Mouse (Mus musculus) megakaryocyte, embryonic 14.5 days (primary cell): ENCODE data around the gene Lcorl. TPM values are rescaled to one million over a fixed set of nuclear protein-coding genes. Genes with fewer than 3 reads are reported as not detected.
A peak's percentile ranks its signal among the peaks of the same experiment; 100 is the strongest.

Source experiments
- H3K27me3 ChIP-seq: replicated peaks from 2 replicates; pipeline ENCODE3; 2012; ENCODE audit warnings: inconsistent platforms
- H3K36me3 ChIP-seq: replicated peaks from 2 replicates; pipeline ENCODE3; 2012; ENCODE audit warnings: low read length, inconsistent platforms, mixed read lengths
- H3K4me1 ChIP-seq: 2 replicates; pipeline ENCODE4 v1.6.1; 2012; ENCODE audit warnings: inconsistent platforms
- H3K4me3 ChIP-seq: replicated peaks from 2 replicates; pipeline ENCODE3; 2012; ENCODE audit warnings: moderate library complexity, mild to moderate bottlenecking, inconsistent platforms
- H3K9me3 ChIP-seq: 2 replicates; pipeline ENCODE4 v1.6.1; 2012; ENCODE audit warnings: inconsistent platforms
- FLI1 ChIP-seq: IDR thresholded peaks from 2 replicates; pipeline ENCODE4 v1.6.1; 2012; ENCODE audit warnings: low read length, inconsistent platforms, mixed read lengths
- GATA1 ChIP-seq: IDR thresholded peaks from 3 replicates; pipeline ENCODE4 v1.6.1; 2012; ENCODE audit warnings: mixed read lengths, low read length, inconsistent platforms, borderline replicate concordance
- polyA plus RNA-seq: library from polyadenylated mRNA; stranded (reverse); fragments of >175 nt; gene quantifications from 2 replicates; pipeline ENCODE4 v1.2.3, GENCODE M21; 2012; ENCODE audit warnings: low replicate concordance; ENCODE audit not compliant: insufficient read depth

Lcorl gene
- 0.73 and 6.0 TPM in 2 replicates for polyA plus RNA-seq

DNA sequence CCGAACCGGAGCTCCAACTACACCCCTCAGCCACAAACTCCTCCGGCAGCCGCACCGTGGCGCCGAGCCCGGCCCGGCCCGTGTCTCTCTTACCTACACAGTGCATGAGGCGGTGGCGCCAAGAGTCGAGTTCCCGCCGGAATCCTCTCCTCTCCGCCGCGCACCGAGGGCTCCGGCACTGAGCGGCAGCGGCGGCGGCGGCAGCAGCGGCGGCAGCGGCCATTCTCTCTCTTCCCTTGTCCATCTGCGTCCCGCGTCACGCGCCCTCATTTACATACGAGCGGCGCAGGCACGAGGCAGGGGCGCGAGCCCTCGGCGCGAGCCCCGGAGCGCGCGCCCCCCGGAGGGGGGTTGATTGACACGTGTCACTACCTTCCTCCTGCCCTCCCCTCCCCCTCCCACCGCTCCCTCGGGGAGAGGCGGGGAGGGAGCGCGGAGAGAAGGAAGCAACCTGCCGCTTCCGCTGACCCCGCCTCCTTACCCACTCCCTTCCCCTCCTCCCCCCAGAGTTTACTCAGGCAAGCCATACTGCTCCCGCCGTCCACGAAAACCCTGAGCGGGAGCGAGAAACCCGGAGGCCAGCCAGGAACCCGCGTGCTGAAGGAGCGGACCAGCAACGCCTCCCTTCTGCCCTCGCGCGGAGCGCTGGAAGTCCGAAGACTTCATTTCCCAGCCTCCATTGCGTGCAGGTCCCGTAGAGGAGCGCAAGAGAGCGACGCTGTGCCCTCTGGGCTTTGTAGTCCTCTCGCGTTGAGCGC lies at the start of gene Lcorl:
Lcorl (minus strand) TSS at position 362 of the 758 bp plus-strand sequence.
- H3K4me3 ChIP-seq, result peak within 1 kb of the TSS; percentile 98
- H3K9me3 ChIP-seq, result no peaks in the 10 kb centered on the region
- TF ChIP-seq FLI1, result no peak
- no peak for TF ChIP-seq GATA1
- no peaks in the 10 kb centered on the region for H3K27me3 ChIP-seq
- H3K4me1 ChIP-seq, result peaks cover 14% of the 10 kb centered on the region
- H3K36me3 ChIP-seq, result no peaks in the 10 kb centered on the region

DNA sequence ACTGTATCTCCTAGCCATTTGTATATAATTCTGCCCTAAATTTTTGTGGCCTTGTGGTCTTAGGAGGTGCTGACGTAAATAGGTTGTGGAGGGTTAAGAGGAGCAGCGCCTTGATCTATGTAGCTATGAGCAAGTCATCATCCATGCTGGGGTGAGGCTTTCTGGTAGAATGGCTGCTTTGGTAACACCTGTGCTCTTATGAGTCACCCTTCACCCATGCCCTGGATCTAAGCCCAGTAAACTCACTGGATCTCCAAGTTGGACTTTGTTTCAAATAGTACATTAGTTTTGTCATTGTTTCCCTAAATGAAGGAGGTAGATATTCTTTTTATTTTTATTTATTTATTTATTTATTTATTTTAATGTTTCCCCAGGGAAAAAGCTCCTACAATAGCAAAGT lies 47.3 kb upstream of the Lcorl start:
- TF ChIP-seq FLI1, result no peak
- TF ChIP-seq GATA1, result no peak
- Histone ChIP-seq H3K36me3 (no peaks in the 10 kb centered on the region), H3K4me1 (no peaks in the 10 kb centered on the region), H3K9me3 (no peaks in the 10 kb centered on the region), H3K27me3 (no peaks in the 10 kb centered on the region), H3K4me3 (no peak overlapping the region)

DNA sequence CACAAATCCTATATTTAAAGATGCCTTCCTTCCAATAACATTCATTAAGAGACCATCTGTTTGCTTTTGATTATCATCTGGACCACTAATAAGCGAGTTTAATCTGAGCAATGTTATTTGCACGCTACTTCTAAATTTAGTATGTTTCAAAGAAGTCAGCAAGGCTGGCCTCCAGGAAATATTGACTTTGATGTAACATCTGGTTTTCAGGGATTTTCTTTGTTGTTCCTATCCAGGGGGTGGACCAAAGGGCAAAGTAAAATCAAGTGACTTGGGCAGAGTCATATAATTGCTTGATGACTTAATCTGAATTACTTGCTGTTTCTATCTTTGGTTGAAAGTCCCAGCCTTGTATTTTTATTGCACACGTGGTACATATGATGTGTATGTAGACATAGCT lies 45.8 kb upstream of the Lcorl start:
- TF ChIP-seq GATA1 (no peak), FLI1 (no peak)

DNA sequence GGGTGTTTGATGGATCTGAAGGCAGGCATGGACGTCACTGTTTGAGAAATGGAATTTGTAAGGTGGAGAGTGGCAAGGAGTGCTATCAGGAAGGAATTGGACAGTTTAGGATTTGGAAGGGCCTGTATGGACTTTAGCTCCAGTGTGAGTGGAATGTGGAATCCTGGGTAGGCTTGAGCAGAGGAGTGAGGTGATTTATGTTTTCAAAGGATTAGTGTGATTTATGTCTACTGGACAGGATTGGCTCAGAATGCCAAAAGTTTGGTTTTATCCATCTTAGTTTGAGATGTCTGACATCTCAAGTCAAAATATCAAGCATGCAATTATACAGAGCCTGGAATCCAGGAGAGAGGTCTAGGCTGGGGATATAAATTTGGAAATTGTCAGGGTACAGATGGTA lies 37.9 kb upstream of the Lcorl start:
- Histone ChIP-seq H3K36me3 (no peaks in the 10 kb centered on the region), H3K4me3 (no peak overlapping the region), H3K27me3 (no peaks in the 10 kb centered on the region), H3K9me3 (no peaks in the 10 kb centered on the region), H3K4me1 (no peaks in the 10 kb centered on the region)
- TF ChIP-seq FLI1 (no peak), GATA1 (no peak)

More for the DNA sequence above, 45.8 kb upstream of the Lcorl start:
- no peaks in the 10 kb centered on the region for H3K4me1 ChIP-seq
- H3K9me3 ChIP-seq, result no peaks in the 10 kb centered on the region
- no peak overlapping the region for H3K4me3 ChIP-seq
- no peaks in the 10 kb centered on the region for H3K27me3 ChIP-seq
- no peaks in the 10 kb centered on the region for H3K36me3 ChIP-seq

DNA sequence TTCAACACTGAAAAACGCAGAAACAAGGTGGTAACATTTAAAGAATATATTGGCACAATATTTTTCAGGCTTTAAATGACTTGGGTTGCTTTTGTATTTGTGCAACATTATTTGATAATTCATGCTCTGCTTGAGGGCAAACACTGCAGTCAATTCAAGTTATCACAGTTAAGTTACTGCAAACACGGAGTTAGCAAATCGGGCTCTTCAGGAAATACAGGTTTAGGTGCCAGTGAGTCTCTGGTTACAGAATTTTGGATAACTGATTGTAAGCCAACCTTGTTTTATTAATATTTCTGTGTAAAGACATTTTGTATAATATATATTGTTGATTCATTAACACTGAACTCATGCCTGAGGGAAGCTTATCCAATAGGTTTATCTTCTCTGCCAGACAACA lies 36.3 kb upstream of the Lcorl start:
- Histone ChIP-seq H3K36me3 (no peaks in the 10 kb centered on the region), H3K4me1 (no peaks in the 10 kb centered on the region), H3K4me3 (no peak overlapping the region), H3K9me3 (no peaks in the 10 kb centered on the region), H3K27me3 (no peaks in the 10 kb centered on the region)
- no peak for TF ChIP-seq GATA1
- TF ChIP-seq FLI1, result no peak

DNA sequence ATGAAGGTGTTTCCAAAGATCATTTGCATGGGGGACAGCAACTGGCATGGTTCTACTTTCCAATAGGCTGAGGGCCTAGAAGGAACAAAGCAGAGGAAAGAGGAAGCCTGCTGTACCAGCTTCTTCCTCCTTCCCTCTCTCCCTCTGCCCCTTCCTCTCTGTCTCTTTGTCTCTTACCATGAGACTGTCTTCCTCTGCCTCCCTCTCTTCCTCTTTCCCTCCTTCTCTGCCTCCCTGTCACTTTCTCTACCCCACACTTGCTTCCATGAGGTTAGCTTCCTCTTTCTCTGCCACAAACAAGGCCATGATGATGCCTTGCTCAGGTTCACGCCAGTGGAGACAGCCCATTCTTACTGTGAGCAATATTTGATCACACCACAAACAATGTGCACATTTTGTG lies 18.9 kb upstream of the Lcorl start:
- Histone ChIP-seq H3K36me3 (no peaks in the 10 kb centered on the region), H3K9me3 (no peaks in the 10 kb centered on the region), H3K4me3 (no peak overlapping the region), H3K4me1 (peaks cover 4% of the 10 kb centered on the region; the same call in 1 of the 2 replicates), H3K27me3 (no peaks in the 10 kb centered on the region)
- TF ChIP-seq GATA1, result no peak
- TF ChIP-seq FLI1, result no peak

DNA sequence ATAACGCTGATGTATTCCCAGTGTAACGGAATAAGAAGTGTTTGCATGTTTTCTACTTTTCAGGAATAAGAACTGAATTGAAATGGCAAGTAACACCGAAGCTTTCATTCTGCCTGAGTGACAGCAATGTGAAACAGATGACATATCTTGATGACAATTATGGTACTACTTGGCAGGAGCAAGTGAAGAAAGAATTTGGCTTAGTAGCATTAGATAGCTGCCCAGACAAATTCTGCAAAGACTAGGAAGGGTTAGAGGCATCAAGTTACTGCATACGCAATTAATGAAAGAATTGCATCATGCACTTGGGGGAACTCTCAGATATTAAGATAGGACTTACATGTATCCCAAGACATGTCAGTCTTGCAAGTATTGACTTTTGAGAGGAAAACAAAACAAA lies 18.1 kb upstream of the Lcorl start:
- Histone ChIP-seq H3K4me1 (peaks cover 4% of the 10 kb centered on the region; the same call in 1 of the 2 replicates), H3K4me3 (no peak overlapping the region), H3K36me3 (no peaks in the 10 kb centered on the region), H3K9me3 (no peaks in the 10 kb centered on the region), H3K27me3 (no peaks in the 10 kb centered on the region)
- TF ChIP-seq FLI1, result no peak
- no peak for TF ChIP-seq GATA1

DNA sequence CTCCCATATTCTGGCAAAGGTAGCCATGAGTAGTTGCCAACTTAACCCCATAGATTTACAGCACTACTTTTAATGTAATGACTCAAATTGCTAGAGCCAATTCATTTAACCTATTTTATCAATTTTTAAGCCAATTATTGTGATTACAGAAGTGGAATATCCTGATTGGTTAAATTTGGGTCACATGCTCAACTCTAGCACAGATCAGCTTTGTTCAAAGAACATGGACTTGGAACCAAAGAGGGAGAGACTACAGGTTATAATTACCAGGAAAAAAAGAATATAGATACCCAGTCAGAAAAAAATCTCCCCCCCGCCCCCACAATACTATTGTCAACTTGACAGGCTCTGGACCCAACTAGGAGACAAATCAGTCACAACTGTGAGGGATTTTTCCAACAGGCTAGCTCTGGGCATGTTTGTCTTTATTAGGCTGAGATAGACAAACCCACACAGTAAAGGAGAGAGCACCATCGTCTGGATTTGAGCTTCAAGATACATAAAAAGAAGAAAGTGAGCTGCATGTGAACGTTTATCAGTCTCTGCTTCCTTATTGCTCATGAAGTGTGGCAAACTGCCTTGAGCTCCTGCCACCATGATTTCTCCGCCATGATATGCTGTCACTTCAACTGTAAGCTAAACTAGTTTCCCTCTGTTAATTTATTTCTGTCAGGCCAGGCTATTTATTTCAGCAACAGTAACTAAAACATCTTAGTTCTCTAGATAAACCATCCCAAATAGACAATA lies 17.0 kb upstream of the Lcorl start:
- H3K9me3 ChIP-seq, result no peaks in the 10 kb centered on the region
- no peaks in the 10 kb centered on the region for H3K27me3 ChIP-seq
- TF ChIP-seq FLI1 (no peak), GATA1 (no peak)
- no peaks in the 10 kb centered on the region for H3K36me3 ChIP-seq
- no peak overlapping the region for H3K4me3 ChIP-seq
- peaks cover 4% of the 10 kb centered on the region; the same call in 1 of the 2 replicates for H3K4me1 ChIP-seq

DNA sequence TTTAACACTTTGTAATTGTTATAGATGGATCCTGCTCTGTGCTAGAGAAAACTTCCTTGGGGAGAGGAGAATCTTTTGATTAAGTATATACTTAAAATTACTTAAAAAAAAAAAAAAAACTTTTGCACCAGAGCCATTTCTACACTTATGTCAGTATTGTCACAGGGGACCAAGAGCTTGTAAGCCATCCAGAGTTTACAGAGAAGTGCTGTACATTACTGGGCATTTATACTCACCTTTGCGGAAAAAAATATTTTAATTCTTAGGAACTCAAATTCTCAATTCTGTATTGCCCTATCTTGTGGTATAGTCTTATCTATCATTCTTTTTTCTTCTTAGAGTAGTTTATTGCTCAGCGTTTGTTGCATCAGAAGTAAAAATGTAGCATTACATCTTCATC lies 953 bp upstream of the Lcorl start:
- Histone ChIP-seq H3K9me3 (no peaks in the 10 kb centered on the region), H3K27me3 (no peaks in the 10 kb centered on the region), H3K36me3 (no peaks in the 10 kb centered on the region), H3K4me3 (peak overlapping the region; percentile 98), H3K4me1 (peaks cover 14% of the 10 kb centered on the region)
- no peak for TF ChIP-seq FLI1
- TF ChIP-seq GATA1, result no peak

DNA sequence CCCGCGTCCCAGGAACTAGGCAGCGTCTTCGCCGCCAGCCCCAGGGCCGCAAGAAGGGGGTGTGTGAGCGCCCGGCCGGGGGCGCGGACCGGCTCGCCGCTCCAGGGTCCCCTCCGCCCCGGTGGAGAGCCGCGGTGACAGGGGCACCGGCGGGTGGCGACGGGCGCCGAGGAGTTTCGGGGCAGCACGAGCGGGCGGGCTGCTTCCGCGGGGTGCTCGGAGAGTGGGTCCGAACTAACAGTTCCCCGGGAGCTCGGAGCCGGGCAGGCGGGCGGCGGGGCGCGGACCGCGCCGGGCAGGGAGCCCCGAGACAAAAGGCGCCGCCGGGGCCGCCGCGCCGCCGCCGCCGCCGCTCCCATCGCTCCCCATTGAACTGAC lies 550 bp downstream of the Lcorl start:
- Histone ChIP-seq H3K4me1 (peaks cover 14% of the 10 kb centered on the region), H3K9me3 (no peaks in the 10 kb centered on the region), H3K36me3 (no peaks in the 10 kb centered on the region), H3K4me3 (peak overlapping the region; percentile 98), H3K27me3 (no peaks in the 10 kb centered on the region)
- no peak for TF ChIP-seq GATA1
- TF ChIP-seq FLI1, result no peak
